Comparison of ENCODE assay signal across 9 mouse cellular contexts in the genomic region with DNA sequence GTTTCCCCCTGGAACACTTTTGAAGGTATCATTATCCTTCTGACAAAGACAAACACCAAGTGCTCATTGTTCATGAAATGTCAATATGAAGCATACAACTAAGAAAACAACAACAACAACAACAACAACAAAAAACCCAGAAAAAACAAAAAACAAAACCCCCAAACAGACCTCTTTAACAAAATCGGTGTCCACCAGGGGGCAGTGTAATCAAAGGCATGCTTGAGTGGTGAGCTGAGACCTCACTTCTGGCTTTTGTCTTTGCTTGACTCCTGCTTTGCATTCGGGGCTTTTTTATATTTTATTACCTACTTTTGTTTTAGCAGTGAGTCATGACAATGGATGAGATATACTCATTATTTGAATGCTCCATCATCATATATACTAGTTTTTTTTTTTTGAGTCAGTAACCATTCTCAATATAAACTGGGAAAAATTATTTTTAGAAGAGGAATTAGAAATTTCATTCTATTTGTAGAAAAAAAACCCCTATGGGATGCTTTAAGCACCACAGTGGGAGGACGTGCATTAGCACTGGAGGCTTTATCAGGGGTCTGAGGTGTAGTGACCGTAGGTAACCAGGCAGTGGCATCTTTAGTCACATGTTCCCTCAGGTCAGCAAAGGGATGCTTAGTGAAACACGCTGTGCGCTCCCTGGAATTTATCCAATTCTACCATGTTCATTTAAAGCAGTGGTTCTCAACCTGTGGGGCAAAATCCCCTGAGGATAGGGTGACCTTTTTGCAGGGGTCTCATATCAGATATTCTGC. TPM values are rescaled to one million over a fixed set of nuclear protein-coding genes. Genes with fewer than 3 reads are reported as not detected.
DNase-seq lines count a peak whose midpoint lies in the region; ATAC-seq and TF ChIP-seq lines count a peak whose summit lies in the region.
"Had no signal": no experiment of that assay in that cellular context is flagged by ENCODE, and none has a peak within 500 bp of the region (broad histone marks: within the 10 kb centered on the region; RNA-seq: fewer than 3 reads in every experiment).

No protein-coding gene starts in this region.

- H3K4me2 ChIP-seq in midbrain, embryonic 12.5 days (replicated peaks), result no peak overlapping the region

- peak; percentile 13 for DNase-seq in kidney, adult 18-20 months
- DNase-seq in kidney, adult 11 months, result no peak
- DNase-seq in forebrain, embryonic 10.5 days (ENCODE audit: extremely low spot score, low spot score), result peak; percentile 64
- DNase-seq in layer of hippocampus, adult 2 months (ENCODE audit: low spot score in 2 of 2), result peak in 1 of 2 experiments; percentile 73
- peak; percentile 12 for DNase-seq in yolk sac, embryonic 10.5 days (ENCODE audit: low spot score)

- H3K4me1 ChIP-seq in ES-Bruce4 (ENCODE audit: control insufficient read depth, insufficient read depth, low read length), result no peaks in the 10 kb centered on the region
- H3K4me1 ChIP-seq in bone marrow, adult 2 months (ENCODE audit: control insufficient read depth, insufficient read depth, low read length), result no peaks in the 10 kb centered on the region
- H3K4me1 ChIP-seq in forebrain, embryonic 10.5 days, result no peaks in the 10 kb centered on the region
- no peaks in the 10 kb centered on the region for H3K4me1 ChIP-seq in midbrain, embryonic 12.5 days
- H3K4me1 ChIP-seq: megakaryocyte, embryonic 14.5 days had no signal

- no peak overlapping the region for H3K9ac ChIP-seq in ES-Bruce4 (ENCODE audit: low read depth, poor library complexity, severe bottlenecking)
- no peak overlapping the region for H3K9ac ChIP-seq in midbrain, embryonic 12.5 days (replicated peaks)

- TF ChIP-seq EP300 in ES-Bruce4 (IDR thresholded peaks at IDR 0.05; ENCODE audit: insufficient read depth, low read depth, low read length), result no peak

- no peaks in the 10 kb centered on the region for H3K27me3 ChIP-seq in ES-Bruce4 (ENCODE audit: control insufficient read depth, insufficient read depth, low read length, poor library complexity, severe bottlenecking)
- H3K27me3 ChIP-seq in forebrain, embryonic 10.5 days (ENCODE audit: poor library complexity, severe bottlenecking), result no peaks in the 10 kb centered on the region
- H3K27me3 ChIP-seq in midbrain, embryonic 12.5 days, result no peaks in the 10 kb centered on the region

- no peak overlapping the region for H3K27ac ChIP-seq in ES-Bruce4 (ENCODE audit: insufficient read depth, low read length)
- no peak overlapping the region for H3K27ac ChIP-seq in bone marrow, adult 2 months (ENCODE audit: control insufficient read depth, insufficient read depth, low read depth, low read length, poor library complexity)
- H3K27ac ChIP-seq in forebrain, embryonic 10.5 days, result no peak overlapping the region
- H3K27ac ChIP-seq in layer of hippocampus, adult 2 months, result no peak overlapping the region
- H3K27ac ChIP-seq in midbrain, embryonic 12.5 days (replicated peaks), result no peak overlapping the region

- 48% methylated on average over 6 of the region's 6 CpGs for WGBS in bone marrow, adult 2 months
- 50% methylated on average over 6 of the region's 6 CpGs for WGBS in forebrain, embryonic 10.5 days
- 52% methylated on average over 6 of the region's 6 CpGs for WGBS in midbrain, embryonic 12.5 days

- 0 out of 2 replicates have a peak, but pooled peaks have one; percentile 19 for ATAC-seq in midbrain, embryonic 12.5 days (ENCODE audit: low FRiP score, low read depth)

- no peak for TF ChIP-seq POLR2A in ES-Bruce4 (IDR thresholded peaks at IDR 0.05; ENCODE audit: insufficient read depth, low read length)
- no peak for TF ChIP-seq POLR2A in bone marrow, adult 2 months (IDR thresholded peaks at IDR 0.05; ENCODE audit: borderline replicate concordance, control insufficient read depth, low read depth, low read length)

- H3K9me3 ChIP-seq in ES-Bruce4 (replicated peaks; ENCODE audit: control insufficient read depth, insufficient read depth, low read length, poor library complexity, severe bottlenecking), result no peaks in the 10 kb centered on the region
- H3K9me3 ChIP-seq in forebrain, embryonic 10.5 days, result no peaks in the 10 kb centered on the region
- H3K9me3 ChIP-seq in midbrain, embryonic 12.5 days, result no peaks in the 10 kb centered on the region
- H3K9me3 ChIP-seq: megakaryocyte, embryonic 14.5 days had no signal

- no peak overlapping the region for H3K4me3 ChIP-seq in ES-Bruce4 (ENCODE audit: low read depth, low read length)
- H3K4me3 ChIP-seq in bone marrow, adult 2 months (replicated peaks; ENCODE audit: control insufficient read depth, low read depth, low read length), result no peak overlapping the region
- no peak overlapping the region for H3K4me3 ChIP-seq in forebrain, embryonic 10.5 days
- no peak overlapping the region for H3K4me3 ChIP-seq in layer of hippocampus, adult 2 months
- H3K4me3 ChIP-seq in midbrain, embryonic 12.5 days, result no peak overlapping the region
- H3K4me3 ChIP-seq: megakaryocyte, embryonic 14.5 days had no signal

- TF ChIP-seq CTCF in ES-Bruce4 (IDR thresholded peaks at IDR 0.05; ENCODE audit: low read depth, low read length), result peak; percentile 28
- peak; percentile 45 for TF ChIP-seq CTCF in bone marrow, adult 2 months (IDR thresholded peaks at IDR 0.05; ENCODE audit: control insufficient read depth, insufficient read depth, low read length)
- peak; percentile 84 for TF ChIP-seq CTCF in layer of hippocampus, adult 2 months (conservative IDR thresholded peaks at IDR 0.05)

- no peaks in the 10 kb centered on the region for H3K36me3 ChIP-seq in ES-Bruce4 (ENCODE audit: control insufficient read depth, insufficient read depth, low read length, poor library complexity, severe bottlenecking)
- no peaks in the 10 kb centered on the region for H3K36me3 ChIP-seq in forebrain, embryonic 10.5 days (replicated peaks)
- H3K36me3 ChIP-seq in midbrain, embryonic 12.5 days, result no peaks in the 10 kb centered on the region

RNA-seq across cellular contexts. Expression of gene Cd109, which starts 30.8 kb away (rescaled TPM):
- polyA plus RNA-seq in ES-Bruce4 (2011; ENCODE audit: insufficient read depth, insufficient read length, low read depth, missing spikeins), result 5.7 and 5.8 TPM in 2 replicates
- 0.85 TPM in 1 of 2 replicates, not detected in the other for polyA plus RNA-seq in bone marrow, adult 2 months (2011; ENCODE audit: insufficient read depth, insufficient read length, low replicate concordance, missing spikeins)
- polyA plus RNA-seq in forebrain, embryonic 10.5 days (2016; fragmentation: Nextera tagmentation; extraction: Ambion mirVana), result 4.0 and 4.5 TPM in 2 replicates
- total RNA-seq in layer of hippocampus, adult 2 months (2021), result 1 to 10 TPM; 3.1 to 3.5 TPM
- 4.5 and 5.1 TPM in 2 replicates for polyA plus RNA-seq in midbrain, embryonic 12.5 days (2016; fragmentation: Nextera tagmentation; extraction: Ambion mirVana)

RNA-seq across cellular contexts. Expression of gene Slc17a5, which starts 58.4 kb away (rescaled TPM):
- polyA plus RNA-seq in ES-Bruce4 (2011; ENCODE audit: insufficient read depth, insufficient read length, low read depth, missing spikeins), result 12.7 and 14.9 TPM in 2 replicates
- 0.83 and 2.3 TPM in 2 replicates for polyA plus RNA-seq in bone marrow, adult 2 months (2011; ENCODE audit: insufficient read depth, insufficient read length, low replicate concordance, missing spikeins)
- 10.2 and 10.5 TPM in 2 replicates for polyA plus RNA-seq in forebrain, embryonic 10.5 days (2016; fragmentation: Nextera tagmentation; extraction: Ambion mirVana)
- total RNA-seq in layer of hippocampus, adult 2 months (2021), result 10 to 100 TPM; 23.0 to 24.5 TPM
- polyA plus RNA-seq in midbrain, embryonic 12.5 days (2016; fragmentation: Nextera tagmentation; extraction: Ambion mirVana), result 13.9 and 15.6 TPM in 2 replicates

Comparison
In these comparisons a context has a peak if more than half of its experiments do, and no peak if none do; other contexts are left out.
1. CTCF ChIP-seq: peak in every context shown above with its lines; median percentile 84 in layer of hippocampus, adult 2 months; 45 in bone marrow, adult 2 months; 28 in ES-Bruce4.